Mouse (Mus musculus): Measurements from ENCODE around the gene Mrpl40.
A peak's percentile ranks its signal among the peaks of the same experiment; 100 is the strongest.

DNA sequence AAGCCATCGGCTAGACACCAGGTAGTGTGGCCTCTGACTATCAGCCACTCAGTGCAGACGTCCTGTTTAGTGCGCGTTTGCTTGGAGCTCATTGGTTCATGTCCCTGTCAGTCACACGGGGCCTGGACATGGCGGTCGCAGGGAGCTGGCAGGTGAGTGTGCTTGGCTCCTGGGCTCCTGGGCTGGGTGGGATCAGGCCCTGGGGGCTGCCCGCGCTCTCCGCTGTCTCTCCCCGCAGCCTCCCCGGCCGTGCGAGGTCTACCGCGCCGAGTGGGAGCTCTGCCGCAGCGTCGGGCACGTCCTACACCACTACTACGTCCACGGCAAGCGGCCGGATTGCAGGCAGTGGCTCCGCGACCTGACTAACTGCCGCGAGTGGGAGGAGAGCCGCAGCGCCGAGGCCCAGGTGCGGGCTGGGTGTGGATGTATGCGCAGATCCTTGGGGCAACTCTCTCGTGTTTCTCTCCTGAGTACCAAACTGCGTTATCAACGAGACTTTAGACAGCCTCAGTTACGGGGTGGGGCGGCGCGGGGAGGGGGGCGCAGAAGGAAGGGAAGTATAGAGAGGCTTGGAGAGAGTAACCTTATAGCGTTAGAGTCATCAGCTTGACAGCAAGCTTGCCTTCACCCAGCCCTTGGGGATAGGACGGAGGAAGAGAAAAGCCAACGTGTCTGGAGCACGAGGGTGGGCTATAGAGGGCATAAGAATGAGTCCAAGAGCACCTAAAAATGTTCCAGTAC, 40.0 kb downstream of the Mrpl40 start, which contains the start of the genes 2510002D24Rik and Gm28539:
- TF ChIP-seq POLR2A (IDR thresholded peaks at IDR 0.05; ENCODE audit: insufficient read depth, low read depth, low read length) (peak; percentile 33; the same call in 1 of the 2 replicates), CTCF (IDR thresholded peaks at IDR 0.05; ENCODE audit: insufficient read depth, low read depth, low read length) (no peak)

Data from olfactory bulb, adult 2 months (tissue).